Mouse (Mus musculus): ENCODE measurements at regions not wholly inside any gene's neighbourhood (a gene's known extent, or its start where the extent isn't known, plus 50 kb on each side); places are given as distances from the start of the nearest gene placed in this dataset.
"Not testable (repeated sequence)": the region's sequence is repeated elsewhere in the genome, so short reads cannot be mapped to it uniquely, and the experiment has no call there.

DNA sequence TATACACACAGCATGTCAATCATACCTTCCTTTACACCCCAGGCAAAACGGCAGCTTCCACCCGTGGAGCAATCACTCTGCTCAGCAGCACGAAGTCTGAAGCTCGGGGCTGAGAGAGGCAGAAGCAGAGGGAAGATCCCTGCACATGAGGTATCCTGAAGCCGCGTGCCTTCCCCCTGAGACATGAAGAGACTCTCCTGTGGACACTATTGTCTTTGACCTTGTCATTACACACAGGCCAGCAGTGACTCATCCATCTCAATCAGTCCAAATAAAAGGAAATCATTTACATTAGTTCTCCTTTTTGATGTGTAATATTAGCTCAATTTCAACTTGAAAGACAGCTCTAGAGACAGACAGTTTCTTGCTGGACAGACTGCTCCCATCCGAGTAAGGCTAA, 228.4 kb upstream of the 1700012A03Rik start:
- Histone ChIP-seq H3K4me1 (replicated peaks; ENCODE audit: control insufficient read depth, insufficient read depth, low read length) (no peaks in the 10 kb centered on the region), H3K4me3 (ENCODE audit: low read depth, low read length) (no peak overlapping the region), H3K9ac (ENCODE audit: low read length) (no peak overlapping the region), H3K27ac (ENCODE audit: low read depth, low read length) (no peak overlapping the region), H3K36me3 (ENCODE audit: control insufficient read depth, insufficient read depth, low read length) (no peaks in the 10 kb centered on the region), H3K27me3 (ENCODE audit: control insufficient read depth, insufficient read depth, low read length) (no peaks in the 10 kb centered on the region), H3K9me3 (ENCODE audit: control insufficient read depth, low read length) (no peaks in the 10 kb centered on the region), H3K4me2 (ENCODE audit: low read depth, low read length, severe bottlenecking) (no peak overlapping the region)
- DNase-seq (ENCODE audit: low spot score), result no peak
- no peak for ATAC-seq (replicated peaks; ENCODE audit: low FRiP score)
- 74% methylated on average over 7 of the region's 7 CpGs for WGBS

DNA sequence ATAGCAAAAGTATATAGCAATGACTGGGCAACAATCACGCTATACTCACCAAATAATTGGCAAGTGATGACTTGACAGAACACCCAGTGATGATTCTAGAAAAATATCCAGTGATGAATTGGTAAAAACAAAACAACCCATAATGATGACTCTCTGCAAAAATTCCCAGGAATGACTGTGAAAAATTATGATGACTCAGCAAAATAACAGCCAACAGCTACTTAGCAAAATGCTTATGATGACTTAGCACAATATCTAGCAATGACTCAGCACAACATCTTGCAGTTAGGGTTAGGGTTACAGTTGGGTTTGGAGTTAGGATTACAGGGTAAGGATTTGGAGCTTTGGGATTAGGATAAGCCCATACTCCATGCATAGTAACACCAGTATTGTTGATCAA, 232.4 kb upstream of the 1700012A03Rik start:
- Histone ChIP-seq H3K4me1 (replicated peaks; ENCODE audit: control insufficient read depth, insufficient read depth, low read length) (no peaks in the 10 kb centered on the region), H3K9ac (ENCODE audit: low read length) (no peak overlapping the region), H3K4me2 (ENCODE audit: low read depth, low read length, severe bottlenecking) (no peak overlapping the region), H3K9me3 (ENCODE audit: control insufficient read depth, low read length) (no peaks in the 10 kb centered on the region), H3K4me3 (ENCODE audit: low read depth, low read length) (no peak overlapping the region), H3K27me3 (ENCODE audit: control insufficient read depth, insufficient read depth, low read length) (no peaks in the 10 kb centered on the region), H3K36me3 (ENCODE audit: control insufficient read depth, insufficient read depth, low read length) (no peaks in the 10 kb centered on the region), H3K27ac (ENCODE audit: low read depth, low read length) (no peak overlapping the region)
- DNase-seq (ENCODE audit: low spot score), result no peak
- no peak for ATAC-seq (replicated peaks; ENCODE audit: low FRiP score)
- WGBS, result 93% methylated on average over 1 of the region's 1 CpGs

DNA sequence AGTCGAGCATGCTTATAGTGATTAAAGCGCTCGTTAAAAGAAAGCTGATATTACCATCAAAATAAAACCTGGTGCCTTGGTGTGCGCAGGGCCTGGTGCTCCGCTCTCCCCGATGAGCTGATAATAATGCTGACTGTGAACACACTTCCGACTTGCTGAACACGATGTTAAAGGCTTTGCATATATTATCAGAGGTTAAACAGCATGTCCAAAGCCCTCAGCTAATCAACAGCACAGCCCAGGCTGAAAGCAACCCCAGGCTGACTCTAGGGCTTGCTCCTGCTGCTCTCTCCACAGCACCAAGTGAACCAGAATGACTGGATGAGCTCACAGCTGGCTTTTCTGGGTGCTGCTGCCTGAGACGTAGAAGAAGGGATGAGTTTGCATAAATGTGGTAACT, 238.2 kb upstream of the 1700012A03Rik start:
- H3K27me3 ChIP-seq (ENCODE audit: control insufficient read depth, insufficient read depth, low read length), result no peaks in the 10 kb centered on the region
- 24% methylated on average over 9 of the region's 9 CpGs for WGBS
- no peak overlapping the region for H3K27ac ChIP-seq (ENCODE audit: low read depth, low read length)
- no peak overlapping the region for H3K4me3 ChIP-seq (ENCODE audit: low read depth, low read length)
- H3K36me3 ChIP-seq (ENCODE audit: control insufficient read depth, insufficient read depth, low read length), result no peaks in the 10 kb centered on the region
- ATAC-seq (replicated peaks; ENCODE audit: low FRiP score), result peak; percentile 46; the same call in 1 of the 2 replicates
- no peak overlapping the region for H3K9ac ChIP-seq (ENCODE audit: low read length)
- DNase-seq (ENCODE audit: low spot score), result no peak
- H3K4me1 ChIP-seq (replicated peaks; ENCODE audit: control insufficient read depth, insufficient read depth, low read length), result no peaks in the 10 kb centered on the region; the same call in 1 of the 2 replicates
- H3K9me3 ChIP-seq (ENCODE audit: control insufficient read depth, low read length), result no peaks in the 10 kb centered on the region
- no peak overlapping the region for H3K4me2 ChIP-seq (ENCODE audit: low read depth, low read length, severe bottlenecking)

DNA sequence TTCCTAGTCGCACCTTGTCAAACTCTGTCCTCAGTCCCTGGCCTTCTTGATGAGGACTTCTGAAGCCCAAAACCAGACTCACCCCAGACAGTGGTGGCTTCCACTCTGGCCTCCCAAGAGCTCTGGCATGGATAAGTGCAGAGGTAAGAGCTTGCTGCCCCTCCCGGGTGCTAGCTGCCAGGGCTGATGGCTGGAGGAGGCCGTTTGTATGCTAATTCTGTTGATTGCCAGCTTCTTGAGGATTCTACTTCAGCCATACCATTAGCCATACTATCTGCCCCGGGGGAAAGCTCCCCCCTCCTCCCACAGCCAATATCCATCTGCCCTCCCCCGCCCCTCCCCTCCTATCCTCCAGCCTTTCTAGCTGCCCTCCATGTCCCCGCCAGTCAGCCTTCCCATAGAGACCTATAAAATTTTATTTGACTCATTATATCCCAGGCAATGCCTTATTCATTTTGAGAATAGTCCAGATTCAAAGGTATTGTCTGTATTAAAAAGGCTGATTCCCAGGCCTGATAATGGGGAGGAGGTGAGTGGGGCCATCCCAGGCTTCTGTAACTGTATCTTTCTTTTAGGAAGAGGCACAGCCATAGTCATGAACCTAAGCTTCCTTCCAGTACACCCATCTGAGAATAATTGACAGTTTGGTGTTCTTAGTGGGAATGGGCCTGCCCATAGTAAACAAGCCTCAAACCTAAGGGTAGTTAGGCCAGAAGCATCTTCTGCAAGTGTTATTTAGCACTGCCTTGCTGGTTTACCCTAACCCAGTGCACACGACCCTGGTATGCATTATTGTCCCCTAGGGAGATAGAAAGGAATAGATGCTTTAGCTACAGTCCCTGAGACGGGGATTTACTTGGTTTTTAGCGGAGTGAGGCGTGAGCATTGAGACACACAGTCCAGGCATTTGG, 239.2 kb upstream of the 1700012A03Rik start:
- Histone ChIP-seq H3K4me3 (ENCODE audit: low read depth, low read length) (no peak overlapping the region), H3K4me1 (replicated peaks; ENCODE audit: control insufficient read depth, insufficient read depth, low read length) (no peaks in the 10 kb centered on the region; the same call in 1 of the 2 replicates), H3K4me2 (ENCODE audit: low read depth, low read length, severe bottlenecking) (no peak overlapping the region), H3K36me3 (ENCODE audit: control insufficient read depth, insufficient read depth, low read length) (no peaks in the 10 kb centered on the region), H3K27me3 (ENCODE audit: control insufficient read depth, insufficient read depth, low read length) (no peaks in the 10 kb centered on the region), H3K9me3 (ENCODE audit: control insufficient read depth, low read length) (no peaks in the 10 kb centered on the region), H3K9ac (ENCODE audit: low read length) (no peak overlapping the region), H3K27ac (ENCODE audit: low read depth, low read length) (no peak overlapping the region)
- ATAC-seq (replicated peaks; ENCODE audit: low FRiP score), result no peak
- WGBS, result 53% methylated on average over 10 of the region's 10 CpGs
- no peak for DNase-seq (ENCODE audit: low spot score)

DNA sequence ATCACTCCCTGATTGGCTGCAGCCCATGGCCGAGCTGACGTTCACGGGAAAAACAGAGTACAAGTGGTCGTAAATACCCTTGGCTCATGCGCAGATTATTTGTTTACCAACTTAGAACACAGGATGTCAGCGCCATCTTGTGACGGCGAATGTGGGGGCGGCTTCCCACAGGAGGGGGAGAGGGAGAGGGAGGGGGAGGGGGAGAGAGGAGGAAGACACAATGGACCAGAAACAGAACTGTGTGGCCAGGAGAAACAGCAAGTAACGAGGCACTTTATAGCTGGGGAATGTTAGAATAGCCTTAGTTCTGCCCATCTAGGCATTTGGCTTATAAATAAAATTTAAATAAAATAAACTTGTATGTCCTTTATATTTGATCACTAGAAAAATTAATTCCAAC, 240.7 kb upstream of the Podxl start:
- H3K27me3 ChIP-seq (ENCODE audit: control insufficient read depth, insufficient read depth, low read length); H3K4me2 ChIP-seq (ENCODE audit: low read depth, low read length, severe bottlenecking); ATAC-seq (replicated peaks; ENCODE audit: low FRiP score); H3K9ac ChIP-seq (ENCODE audit: low read length); H3K4me3 ChIP-seq (ENCODE audit: low read depth, low read length); H3K4me1 ChIP-seq (replicated peaks; ENCODE audit: control insufficient read depth, insufficient read depth, low read length); H3K36me3 ChIP-seq (ENCODE audit: control insufficient read depth, insufficient read depth, low read length); H3K9me3 ChIP-seq (ENCODE audit: control insufficient read depth, low read length); H3K27ac ChIP-seq (ENCODE audit: low read depth, low read length); DNase-seq (ENCODE audit: low spot score): not testable (repeated sequence)
- WGBS, result 85% methylated on average over 5 of the region's 10 CpGs

DNA sequence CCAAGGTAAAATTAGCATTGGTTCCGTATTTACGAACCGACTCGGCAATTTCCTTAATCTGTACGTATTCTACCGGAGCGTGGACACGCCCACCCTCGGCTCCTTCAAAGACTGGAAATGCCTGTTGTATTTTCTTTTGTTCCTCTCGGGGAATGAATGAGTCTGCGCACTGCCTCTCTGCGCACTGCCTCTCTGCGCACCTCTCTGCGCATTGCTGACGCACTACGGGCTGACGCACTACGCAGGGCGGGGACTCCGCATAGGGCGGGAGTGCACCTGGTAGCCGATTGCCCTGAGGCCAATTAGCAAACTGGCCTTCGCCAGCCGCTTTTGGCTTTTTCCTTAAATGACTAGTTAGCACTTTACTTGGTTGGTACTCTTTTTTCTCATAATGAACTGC, 239.4 kb upstream of the Podxl start:
- not testable (repeated sequence) for H3K27me3 ChIP-seq (ENCODE audit: control insufficient read depth, insufficient read depth, low read length); DNase-seq (ENCODE audit: low spot score); H3K4me2 ChIP-seq (ENCODE audit: low read depth, low read length, severe bottlenecking); H3K9ac ChIP-seq (ENCODE audit: low read length); H3K4me3 ChIP-seq (ENCODE audit: low read depth, low read length); ATAC-seq (replicated peaks; ENCODE audit: low FRiP score); H3K27ac ChIP-seq (ENCODE audit: low read depth, low read length); H3K36me3 ChIP-seq (ENCODE audit: control insufficient read depth, insufficient read depth, low read length); H3K9me3 ChIP-seq (ENCODE audit: control insufficient read depth, low read length); H3K4me1 ChIP-seq (replicated peaks; ENCODE audit: control insufficient read depth, insufficient read depth, low read length)
- 81% methylated on average over 10 of the region's 24 CpGs for WGBS

DNA sequence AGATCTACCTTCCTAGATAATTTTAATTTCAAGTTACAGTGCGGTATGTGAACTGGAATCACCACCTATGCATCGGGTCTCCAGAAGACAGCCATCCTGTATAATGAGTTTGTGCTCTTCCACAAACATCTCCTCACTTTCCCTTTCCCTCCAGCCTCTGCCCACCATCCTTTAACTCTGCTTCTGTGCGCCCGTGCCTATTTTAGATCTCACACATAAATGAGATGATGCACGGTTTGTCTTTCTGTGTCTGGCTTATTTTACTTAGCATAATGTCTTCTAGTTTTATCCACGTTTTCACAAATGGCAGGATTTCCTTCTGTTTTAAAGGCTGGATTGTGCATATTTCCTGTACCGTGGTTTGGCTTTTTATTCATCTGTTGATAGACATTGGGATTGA, 227.8 kb upstream of the Podxl start:
- DNase-seq (ENCODE audit: low spot score), result no peak
- no peak overlapping the region for H3K27ac ChIP-seq (ENCODE audit: low read depth, low read length)
- no peaks in the 10 kb centered on the region for H3K36me3 ChIP-seq (ENCODE audit: control insufficient read depth, insufficient read depth, low read length)

DNA sequence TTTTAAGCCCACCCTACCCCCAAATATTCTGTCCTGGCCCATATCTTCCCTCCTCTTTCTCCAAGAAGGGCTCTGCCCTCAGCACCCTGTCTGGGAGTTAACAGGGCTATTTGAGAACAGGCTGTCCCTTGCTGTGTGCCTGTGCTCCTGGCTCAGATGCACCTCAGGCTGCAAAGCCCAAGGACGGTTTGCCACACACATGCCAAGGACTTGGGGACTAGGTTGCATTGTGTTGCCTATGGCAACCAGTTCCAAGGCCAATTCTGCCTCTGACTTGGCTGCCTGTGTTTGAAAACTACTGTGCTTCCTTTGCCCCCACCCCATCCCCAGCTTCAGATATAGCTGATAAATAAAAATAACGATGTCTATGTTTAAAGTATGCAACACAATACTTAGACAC, 227.1 kb upstream of the Podxl start:
- no peaks in the 10 kb centered on the region for H3K36me3 ChIP-seq (ENCODE audit: control insufficient read depth, insufficient read depth, low read length)
- 66% methylated on average over 2 of the region's 2 CpGs for WGBS
- no peak overlapping the region for H3K4me2 ChIP-seq (ENCODE audit: low read depth, low read length, severe bottlenecking)
- ATAC-seq (replicated peaks; ENCODE audit: low FRiP score) (no peak), DNase-seq (ENCODE audit: low spot score) (no peak)
- H3K27ac ChIP-seq (ENCODE audit: low read depth, low read length), result no peak overlapping the region
- H3K27me3 ChIP-seq (ENCODE audit: control insufficient read depth, insufficient read depth, low read length), result no peaks in the 10 kb centered on the region
- no peak overlapping the region for H3K9ac ChIP-seq (ENCODE audit: low read length)
- no peaks in the 10 kb centered on the region for H3K9me3 ChIP-seq (ENCODE audit: control insufficient read depth, low read length)
- H3K4me3 ChIP-seq (ENCODE audit: low read depth, low read length), result no peak overlapping the region
- H3K4me1 ChIP-seq (replicated peaks; ENCODE audit: control insufficient read depth, insufficient read depth, low read length), result no peaks in the 10 kb centered on the region

More for the DNA sequence above, 227.8 kb upstream of the Podxl start:
- Histone ChIP-seq H3K4me3 (ENCODE audit: low read depth, low read length) (no peak overlapping the region), H3K27me3 (ENCODE audit: control insufficient read depth, insufficient read depth, low read length) (no peaks in the 10 kb centered on the region), H3K4me2 (ENCODE audit: low read depth, low read length, severe bottlenecking) (no peak overlapping the region), H3K4me1 (replicated peaks; ENCODE audit: control insufficient read depth, insufficient read depth, low read length) (no peaks in the 10 kb centered on the region), H3K9me3 (ENCODE audit: control insufficient read depth, low read length) (no peaks in the 10 kb centered on the region), H3K9ac (ENCODE audit: low read length) (no peak overlapping the region)
- 90% methylated on average over 7 of the region's 7 CpGs for WGBS
- ATAC-seq (replicated peaks; ENCODE audit: low FRiP score), result no peak

DNA sequence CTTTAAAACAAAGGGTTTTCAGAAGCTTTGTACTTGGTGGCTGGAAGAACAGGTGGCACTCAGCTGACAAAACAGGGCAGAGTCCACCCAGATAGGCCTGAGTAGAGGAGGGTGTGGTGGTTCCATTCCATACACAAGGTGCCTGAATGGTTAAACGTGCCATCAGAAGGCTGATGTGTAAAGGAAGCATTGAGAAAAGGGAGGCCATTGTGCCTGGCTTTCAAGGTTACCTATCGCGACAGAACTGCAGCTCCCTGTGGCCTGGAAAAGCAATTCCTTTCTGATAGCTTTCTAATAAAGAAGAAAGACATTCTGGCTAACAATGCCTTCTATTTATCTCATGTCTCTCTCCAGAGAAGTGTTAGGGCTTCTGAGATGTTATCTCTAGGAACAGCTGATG, 213.1 kb upstream of the Podxl start:
- H3K4me3 ChIP-seq (ENCODE audit: low read depth, low read length), result no peak overlapping the region
- H3K36me3 ChIP-seq (ENCODE audit: control insufficient read depth, insufficient read depth, low read length), result no peaks in the 10 kb centered on the region
- H3K9ac ChIP-seq (ENCODE audit: low read length), result no peak overlapping the region
- no peaks in the 10 kb centered on the region for H3K9me3 ChIP-seq (ENCODE audit: control insufficient read depth, low read length)
- H3K27ac ChIP-seq (ENCODE audit: low read depth, low read length), result no peak overlapping the region
- H3K4me2 ChIP-seq (ENCODE audit: low read depth, low read length, severe bottlenecking), result no peak overlapping the region
- ATAC-seq (replicated peaks; ENCODE audit: low FRiP score), result no peak
- no peaks in the 10 kb centered on the region for H3K27me3 ChIP-seq (ENCODE audit: control insufficient read depth, insufficient read depth, low read length)
- no peaks in the 10 kb centered on the region for H3K4me1 ChIP-seq (replicated peaks; ENCODE audit: control insufficient read depth, insufficient read depth, low read length)
- no peak for DNase-seq (ENCODE audit: low spot score)
- WGBS, result 69% methylated on average over 3 of the region's 3 CpGs
